Mouse (Mus musculus) intestine, embryonic 16.5 days (tissue): ENCODE data around the gene Akap2. TPM values are rescaled to one million over a fixed set of nuclear protein-coding genes. Genes with fewer than 3 reads are reported as not detected.
A peak's percentile ranks its signal among the peaks of the same experiment; 100 is the strongest.

Experiments
- ATAC-seq: fragments of 200-750 bp; cut with Nextera tagmentation; 2 replicates; pipeline ENCODE4 v1.8.0; 2017; ENCODE audit warnings: moderate TSS enrichment, moderate library complexity
- H3K27ac ChIP-seq: fragments of 300-500 bp; sonication (generic); 2 replicates; pipeline ENCODE4 v1.5.1; 2014; ENCODE audit warnings: mild to moderate bottlenecking, low read length
- H3K27me3 ChIP-seq: fragments of 300-500 bp; sonication (generic); replicated peaks from 2 replicates; pipeline ENCODE4 v1.6.1; 2014; ENCODE audit warnings: low read length, control low read depth, mixed read lengths; ENCODE audit not compliant: control insufficient read depth, insufficient read depth
- H3K36me3 ChIP-seq: fragments of 300-500 bp; sonication (generic); 2 replicates; pipeline ENCODE4 v1.6.1; 2014; ENCODE audit warnings: low read length, control low read depth; ENCODE audit not compliant: control insufficient read depth, insufficient read depth
- H3K4me1 ChIP-seq: fragments of 300-500 bp; sonication (generic); 2 replicates; pipeline ENCODE4 v1.6.1; 2014; ENCODE audit warnings: low read length, control low read depth, mixed read lengths; ENCODE audit not compliant: control insufficient read depth, insufficient read depth
- H3K4me2 ChIP-seq: fragments of 300-500 bp; sonication (generic); 2 replicates; pipeline ENCODE4 v1.6.1; 2014; ENCODE audit warnings: low read depth, low read length, control low read depth
- H3K4me3 ChIP-seq: fragments of 300-500 bp; sonication (generic); 2 replicates; pipeline ENCODE4 v1.5.1; 2014; ENCODE audit warnings: mild to moderate bottlenecking, low read length
- H3K9ac ChIP-seq: fragments of 300-500 bp; sonication (generic); 2 replicates; pipeline ENCODE4 v1.6.1; 2014; ENCODE audit warnings: low read depth, low read length
- H3K9me3 ChIP-seq: fragments of 300-500 bp; sonication (generic); 2 replicates; pipeline ENCODE4 v1.6.1; 2016; ENCODE audit warnings: low read length, control low read depth; ENCODE audit not compliant: control insufficient read depth
- WGBS: fragments of 180-500 bp; shearing (Covaris S2); extraction: QIAGEN DNeasy Blood & Tissue Kit; methylation state at CpG from one replicate; pipeline ENCODE4 v1.1.7; 2014; 5-methylcytosine and 5-hydroxymethylcytosine counted together
- polyA plus RNA-seq: library from polyadenylated mRNA; unstranded; fragments of >200 nt; fragmentation: Nextera tagmentation; extraction: Ambion mirVana; gene quantifications from 2 replicates; pipeline ENCODE4 v1.2.1, GENCODE M21; 2015

The Akap2 gene
- polyA plus RNA-seq, 1 experiment from 2014 or later, result 20.3 TPM

DNA sequence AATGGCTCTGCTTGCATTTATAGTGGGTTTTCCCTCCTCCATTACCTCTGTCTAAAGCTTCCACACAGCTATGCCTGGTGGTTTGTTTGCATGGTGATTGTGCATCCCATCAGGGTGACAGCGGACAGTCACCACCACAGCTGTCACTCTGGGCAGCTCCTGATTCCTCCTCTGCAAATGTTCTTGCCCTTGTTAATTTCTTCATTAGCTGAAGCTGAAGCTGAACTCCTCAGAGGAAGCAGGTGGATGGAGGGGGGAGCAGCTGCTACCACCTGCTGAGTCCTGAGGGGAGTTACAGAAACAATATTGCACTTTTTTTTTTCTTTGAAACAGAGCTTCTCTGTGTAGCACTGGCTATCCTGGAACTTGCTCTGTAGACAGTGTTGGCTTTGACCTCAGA, 94.6 kb downstream of the Akap2 start:
- Histone ChIP-seq H3K4me3 (no peak overlapping the region), H3K36me3 (no peaks in the 10 kb centered on the region), H3K9me3 (no peaks in the 10 kb centered on the region), H3K27me3 (no peaks in the 10 kb centered on the region), H3K27ac (no peak overlapping the region), H3K4me2 (no peak overlapping the region), H3K9ac (no peak overlapping the region), H3K4me1 (peaks cover 3% of the 10 kb centered on the region; the same call in 1 of the 2 replicates)
- 90% methylated on average over 1 of the region's 1 CpGs for WGBS
- no peak for ATAC-seq

DNA sequence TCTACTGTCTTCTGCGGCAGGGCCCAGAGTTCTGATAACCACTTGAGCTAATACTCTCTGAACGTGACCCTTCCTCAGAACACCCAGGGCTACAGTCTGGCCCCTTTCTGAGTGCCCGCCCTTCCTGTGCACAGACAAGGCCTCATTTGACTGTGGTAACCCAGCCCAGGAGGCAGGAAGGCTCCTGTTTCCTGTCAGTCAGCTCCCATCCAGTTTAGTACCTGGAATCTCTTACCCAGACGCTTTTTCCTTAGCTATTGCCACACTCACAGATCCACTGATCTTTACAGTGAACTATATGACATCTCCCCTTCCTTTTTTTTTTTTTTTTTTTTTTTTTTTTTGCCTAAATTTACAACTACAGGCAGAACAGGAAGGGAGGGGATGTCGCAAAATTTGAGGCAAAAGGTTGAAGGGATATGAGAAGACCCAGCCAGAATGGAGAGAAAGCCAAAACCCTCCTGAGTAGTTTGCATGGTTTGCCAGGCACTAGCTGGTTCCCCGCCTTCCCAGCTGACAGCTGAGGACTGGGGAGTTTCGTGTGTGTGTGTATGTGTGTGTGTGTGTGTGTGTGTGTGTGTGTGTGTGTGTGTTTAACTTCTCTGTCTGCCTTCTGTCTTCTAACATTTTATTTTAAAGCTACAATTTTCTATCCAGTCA, 95.6 kb downstream of the Akap2 start:
- no peaks in the 10 kb centered on the region for H3K36me3 ChIP-seq
- H3K9ac ChIP-seq, result no peak overlapping the region
- no peaks in the 10 kb centered on the region for H3K27me3 ChIP-seq
- peak overlapping the region; percentile 57; the same call in 1 of the 2 replicates for H3K27ac ChIP-seq
- H3K4me2 ChIP-seq, result no peak overlapping the region
- WGBS, result 44% methylated on average over 7 of the region's 7 CpGs
- ATAC-seq, result peak; percentile 69
- peaks cover 3% of the 10 kb centered on the region; the same call in 1 of the 2 replicates for H3K4me1 ChIP-seq
- H3K9me3 ChIP-seq, result no peaks in the 10 kb centered on the region
- no peak overlapping the region for H3K4me3 ChIP-seq

DNA sequence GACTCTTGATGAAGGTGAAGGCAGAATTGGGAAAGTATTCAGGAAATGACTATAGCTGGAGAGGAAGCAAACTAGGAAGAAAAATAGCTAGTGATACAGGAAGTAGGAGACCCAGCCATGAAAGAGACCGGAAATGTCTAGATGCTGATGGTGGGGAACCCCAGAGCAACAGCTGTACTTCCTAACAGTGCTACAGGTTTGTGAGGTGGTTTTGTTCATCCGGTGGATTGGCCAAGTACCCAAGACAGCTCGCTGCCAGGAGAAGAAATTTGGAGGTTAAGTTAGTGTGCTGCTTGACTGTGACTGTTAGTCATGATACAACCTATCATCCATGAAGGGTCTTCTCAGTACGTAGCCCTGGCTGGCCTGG, 96.1 kb downstream of the Akap2 start:
- WGBS, result 83% methylated on average over 4 of the region's 4 CpGs
- H3K27ac ChIP-seq, result peak overlapping the region; percentile 14; the same call in 1 of the 2 replicates
- peaks cover 3% of the 10 kb centered on the region; the same call in 1 of the 2 replicates for H3K4me1 ChIP-seq

DNA sequence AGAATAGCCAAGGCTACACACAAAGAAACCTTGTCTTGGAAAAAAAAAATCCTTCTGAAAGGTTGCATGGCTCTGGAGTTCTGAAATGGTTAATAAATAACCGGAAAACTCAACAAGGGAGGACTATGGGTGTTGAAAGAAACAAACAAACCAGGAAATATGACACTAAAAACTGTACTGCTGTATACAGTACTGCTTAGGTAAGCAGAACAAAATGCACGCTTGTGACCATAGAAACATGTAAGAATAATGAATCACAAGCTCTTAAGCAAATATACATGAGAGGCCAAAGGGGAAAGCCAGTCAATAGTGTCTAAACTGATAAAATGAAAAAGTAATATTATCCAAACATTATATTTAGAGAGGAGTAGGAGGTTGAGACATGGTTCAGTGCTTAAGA, 97.9 kb downstream of the Akap2 start:
- H3K27ac ChIP-seq, result no peak overlapping the region
- no peaks in the 10 kb centered on the region for H3K27me3 ChIP-seq
- no peak overlapping the region for H3K4me2 ChIP-seq
- no peak overlapping the region for H3K9ac ChIP-seq
- H3K36me3 ChIP-seq, result no peaks in the 10 kb centered on the region
- peak; percentile 64 for ATAC-seq
- no peaks in the 10 kb centered on the region for H3K9me3 ChIP-seq
- WGBS, result 47% methylated on average over 2 of the region's 2 CpGs
- no peak overlapping the region for H3K4me3 ChIP-seq
- no peaks in the 10 kb centered on the region for H3K4me1 ChIP-seq

More for the DNA sequence above, 96.1 kb downstream of the Akap2 start:
- Histone ChIP-seq H3K4me2 (no peak overlapping the region), H3K36me3 (no peaks in the 10 kb centered on the region), H3K9me3 (no peaks in the 10 kb centered on the region), H3K4me3 (no peak overlapping the region), H3K27me3 (no peaks in the 10 kb centered on the region), H3K9ac (no peak overlapping the region)
- ATAC-seq, result no peak

DNA sequence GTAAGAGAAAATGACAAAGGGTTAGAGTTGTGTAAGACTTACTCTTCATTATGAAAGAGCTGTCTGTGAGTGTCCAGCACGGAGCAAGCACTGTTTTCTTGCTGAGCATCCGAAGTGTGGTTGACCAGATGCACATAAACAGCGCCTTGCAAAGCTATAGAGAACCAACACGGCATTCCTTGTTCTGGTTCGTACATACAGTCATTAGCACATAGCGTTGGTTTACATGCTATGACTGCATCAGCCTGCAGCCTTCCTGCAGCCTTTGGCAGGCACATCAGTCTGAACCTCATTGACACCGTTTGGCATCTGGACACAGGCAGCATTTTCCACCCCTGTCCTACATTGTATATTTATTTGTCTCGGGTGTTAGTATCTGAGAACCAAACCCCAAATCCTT, 98.7 kb downstream of the Akap2 start:
- no peak for ATAC-seq
- 93% methylated on average over 8 of the region's 8 CpGs for WGBS
- no peaks in the 10 kb centered on the region for H3K27me3 ChIP-seq

DNA sequence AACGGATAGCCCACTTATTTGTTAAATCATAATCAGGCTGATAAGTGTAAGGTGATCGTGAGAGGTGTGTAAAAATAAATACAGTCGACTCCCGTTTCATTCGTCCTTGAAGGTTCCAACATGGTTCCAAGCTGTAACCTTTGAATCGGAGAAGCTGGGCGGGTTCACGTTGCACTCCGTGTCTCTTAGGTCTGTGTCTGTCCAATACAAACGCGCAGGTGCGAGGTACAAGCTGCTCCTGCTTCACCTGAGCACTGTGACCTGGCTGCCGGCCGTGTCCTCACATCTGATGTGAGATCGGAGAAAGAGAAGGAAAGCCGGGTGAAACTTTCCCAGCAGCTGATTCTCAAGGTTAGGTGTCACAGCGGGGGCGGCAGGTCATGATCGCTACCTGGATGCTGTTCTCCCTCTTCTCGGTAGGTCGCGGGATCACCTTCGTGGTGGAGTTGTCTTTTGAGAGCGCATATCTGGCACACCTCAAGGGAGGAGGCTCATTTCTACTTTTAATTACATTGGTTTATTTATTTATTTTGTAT, 103.5 kb downstream of the Akap2 start:
- WGBS, result 83% methylated on average over 24 of the region's 24 CpGs
- Histone ChIP-seq H3K36me3 (no peaks in the 10 kb centered on the region), H3K27me3 (no peaks in the 10 kb centered on the region), H3K4me2 (no peak overlapping the region), H3K9ac (no peak overlapping the region), H3K9me3 (no peaks in the 10 kb centered on the region), H3K4me3 (no peak overlapping the region), H3K27ac (no peak overlapping the region), H3K4me1 (peaks cover 6% of the 10 kb centered on the region)
- peak; percentile 16; the same call in 1 of the 2 replicates for ATAC-seq

More for the DNA sequence above, 98.7 kb downstream of the Akap2 start:
- H3K36me3 ChIP-seq, result no peaks in the 10 kb centered on the region
- H3K4me3 ChIP-seq, result no peak overlapping the region
- H3K9me3 ChIP-seq, result no peaks in the 10 kb centered on the region
- H3K9ac ChIP-seq, result no peak overlapping the region
- H3K4me2 ChIP-seq, result no peak overlapping the region
- H3K4me1 ChIP-seq, result no peaks in the 10 kb centered on the region
- no peak overlapping the region for H3K27ac ChIP-seq

DNA sequence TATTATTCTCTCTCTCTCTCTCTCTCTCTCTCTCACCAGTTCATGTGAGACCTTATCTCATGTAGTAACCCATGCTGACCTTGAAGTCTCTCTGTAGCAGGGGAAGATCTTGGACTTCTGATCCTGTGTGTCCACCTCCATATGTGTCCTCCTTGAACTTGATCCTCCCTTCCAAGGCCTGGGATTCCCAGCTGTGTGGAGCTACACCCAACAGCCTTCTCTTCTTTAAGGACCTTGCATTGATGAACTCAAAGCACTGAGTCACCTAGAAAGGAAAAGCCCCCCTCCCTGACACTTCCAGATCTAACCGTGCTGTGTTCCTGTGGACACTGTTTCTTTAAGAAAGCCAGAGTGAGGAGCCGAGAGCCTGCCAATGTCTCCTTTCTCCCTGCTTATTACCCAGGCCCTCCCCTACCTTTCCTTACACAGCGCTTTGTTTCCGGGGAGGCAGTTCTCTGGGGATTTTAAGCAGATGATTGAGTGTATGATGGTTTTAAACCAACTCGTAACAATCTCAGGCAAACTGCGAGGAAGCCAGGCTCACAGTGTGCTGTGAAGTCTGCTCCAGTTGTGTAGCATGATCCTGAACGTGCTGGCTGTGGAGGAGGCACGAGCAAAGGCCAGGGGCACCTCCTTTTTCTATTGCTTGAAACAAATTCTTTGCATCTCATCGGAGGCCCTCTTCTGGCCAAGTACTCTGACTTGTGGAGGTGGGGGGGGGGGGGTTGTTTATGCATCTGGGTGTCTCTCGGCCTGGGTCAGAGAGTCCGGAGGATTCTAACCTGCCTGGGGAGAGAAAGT, 104.3 kb downstream of the Akap2 start:
- H3K27ac ChIP-seq, result peak overlapping the region; percentile 1; the same call in 1 of the 2 replicates
- no peaks in the 10 kb centered on the region for H3K36me3 ChIP-seq
- peak overlapping the region; percentile 39; the same call in 1 of the 2 replicates for H3K4me2 ChIP-seq
- no peaks in the 10 kb centered on the region for H3K27me3 ChIP-seq
- H3K4me3 ChIP-seq, result no peak overlapping the region
- peaks cover 6% of the 10 kb centered on the region for H3K4me1 ChIP-seq
- peak; percentile 66 for ATAC-seq
- 15% methylated on average over 11 of the region's 11 CpGs for whole genome bisulfite sequencing
- 0 out of 2 replicates have a peak overlapping the region, but pooled peaks have one; percentile 0 for H3K9ac ChIP-seq
- H3K9me3 ChIP-seq, result no peaks in the 10 kb centered on the region

DNA sequence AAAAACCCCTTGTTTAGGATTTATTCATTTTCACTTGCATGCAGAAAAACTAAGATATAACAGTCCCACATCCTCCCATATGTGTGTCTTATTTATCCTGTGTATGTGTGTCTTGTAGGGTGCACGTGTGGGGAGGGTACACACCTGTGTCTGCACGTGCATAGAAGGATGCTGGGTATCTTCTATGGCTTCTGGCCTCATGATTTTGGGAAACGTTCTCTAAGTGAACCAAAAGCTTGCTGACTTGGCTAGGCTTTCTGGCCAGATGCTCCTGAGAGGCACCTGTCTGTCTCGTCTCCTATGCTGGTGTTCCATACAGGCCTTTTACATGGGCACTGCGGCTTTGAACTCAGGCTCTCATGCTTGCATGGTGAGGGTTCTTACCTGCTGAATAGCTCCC, 105.2 kb downstream of the Akap2 start:
- 81% methylated on average over 5 of the region's 5 CpGs for WGBS
- no peak for ATAC-seq
- no peak overlapping the region for H3K27ac ChIP-seq

DNA sequence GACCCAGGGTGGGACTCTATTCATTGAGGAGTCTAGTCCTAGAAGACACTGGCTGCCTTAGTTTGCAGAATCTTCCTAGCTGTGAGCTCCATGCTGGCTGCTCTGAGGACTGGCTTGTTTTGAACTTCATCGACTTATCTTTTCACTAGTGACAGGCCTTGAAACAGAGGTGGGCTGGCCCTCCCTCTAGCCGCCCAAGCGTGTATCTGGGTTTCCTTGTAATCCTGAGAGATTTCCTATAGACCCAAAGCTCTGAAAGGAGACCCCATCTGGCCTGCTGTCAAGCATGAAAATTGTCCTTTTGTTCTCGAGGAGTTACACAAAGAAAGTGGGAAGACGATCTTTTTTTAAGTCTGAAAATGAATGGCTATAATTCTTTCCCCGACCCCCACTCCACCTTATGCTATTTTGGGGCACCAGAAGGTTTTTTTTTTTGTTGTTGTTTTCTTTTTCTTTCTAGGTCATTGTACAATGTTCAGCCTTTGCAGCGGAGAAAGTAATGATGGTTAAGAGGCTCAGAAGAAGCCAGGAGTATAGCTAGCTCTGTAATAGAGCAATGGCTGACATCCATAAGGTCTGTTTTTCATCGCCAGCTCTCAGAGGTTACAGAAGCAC, 107.3 kb downstream of the Akap2 start:
- H3K4me1 ChIP-seq, result peaks cover 6% of the 10 kb centered on the region
- no peak overlapping the region for H3K4me3 ChIP-seq
- H3K4me2 ChIP-seq, result no peak overlapping the region
- 55% methylated on average over 8 of the region's 8 CpGs for WGBS
- H3K9ac ChIP-seq, result no peak overlapping the region
- no peaks in the 10 kb centered on the region for H3K9me3 ChIP-seq
- no peak for ATAC-seq
- no peak overlapping the region for H3K27ac ChIP-seq
- H3K27me3 ChIP-seq, result no peaks in the 10 kb centered on the region
- H3K36me3 ChIP-seq, result no peaks in the 10 kb centered on the region

More for the DNA sequence above, 105.2 kb downstream of the Akap2 start:
- H3K9me3 ChIP-seq, result no peaks in the 10 kb centered on the region
- no peak overlapping the region for H3K4me3 ChIP-seq
- no peaks in the 10 kb centered on the region for H3K27me3 ChIP-seq
- no peak overlapping the region for H3K9ac ChIP-seq
- no peaks in the 10 kb centered on the region for H3K36me3 ChIP-seq
- peaks cover 6% of the 10 kb centered on the region for H3K4me1 ChIP-seq
- no peak overlapping the region for H3K4me2 ChIP-seq
